Mouse (Mus musculus) neural tube, embryonic 14.5 days (tissue): ENCODE measurements at regions not wholly inside any gene's neighbourhood (a gene's known extent, or its start where the extent isn't known, plus 50 kb on each side); places are given as distances from the start of the nearest gene placed in this dataset.
A peak's percentile ranks its signal among the peaks of the same experiment; 100 is the strongest.

ENCODE experiments used
- ATAC-seq: fragments of 200-750 bp; cut with Nextera tagmentation; 2 replicates; pipeline ENCODE4 v1.8.0; 2017; ENCODE audit warnings: low read depth, mild to moderate bottlenecking, moderate TSS enrichment, moderate library complexity
- H3K27ac ChIP-seq: fragments of 300-500 bp; sonication (generic); 2 replicates; pipeline ENCODE4 v1.5.1; 2014; ENCODE audit warnings: low read depth, mild to moderate bottlenecking, control low read depth, low read length, moderate library complexity, mixed read lengths
- H3K27me3 ChIP-seq: fragments of 300-500 bp; sonication (generic); 2 replicates; pipeline ENCODE4 v1.6.1; 2014; ENCODE audit warnings: low read length; ENCODE audit not compliant: control insufficient read depth, insufficient read depth
- H3K36me3 ChIP-seq: fragments of 300-500 bp; sonication (generic); 2 replicates; pipeline ENCODE4 v1.6.1; 2014; ENCODE audit warnings: low read length, mixed read lengths; ENCODE audit not compliant: control insufficient read depth, insufficient read depth
- H3K4me1 ChIP-seq: fragments of 300-500 bp; sonication (generic); 2 replicates; pipeline ENCODE4 v1.6.1; 2014; ENCODE audit warnings: low read length; ENCODE audit not compliant: control insufficient read depth, insufficient read depth
- H3K4me2 ChIP-seq: fragments of 300-500 bp; sonication (generic); 2 replicates; pipeline ENCODE4 v1.6.1; 2014; ENCODE audit warnings: mild to moderate bottlenecking, low read depth, low read length, control low read depth
- H3K4me3 ChIP-seq: fragments of 300-500 bp; sonication (generic); 2 replicates; pipeline ENCODE4 v1.5.1; 2014; ENCODE audit warnings: low read depth, low read length, control low read depth, mixed read lengths
- H3K9ac ChIP-seq: fragments of 300-500 bp; sonication (generic); replicated peaks from 2 replicates; pipeline ENCODE4 v1.6.1; 2014; ENCODE audit warnings: low read depth, mild to moderate bottlenecking, control low read depth, low read length, mixed read lengths
- H3K9me3 ChIP-seq: fragments of 300-500 bp; sonication (generic); 2 replicates; pipeline ENCODE4 v1.6.1; 2016; ENCODE audit warnings: low read length; ENCODE audit not compliant: control insufficient read depth
- WGBS: fragments of 180-500 bp; shearing (Covaris S2); extraction: QIAGEN DNeasy Blood & Tissue Kit; methylation state at CpG from one replicate; pipeline ENCODE4 v1.1.7; 2014; 5-methylcytosine and 5-hydroxymethylcytosine counted together

GRCm38 (mm10) chr17:87202958-87203720, 62.6 kb downstream of the Mcfd2 start:
- no peak overlapping the region for H3K9ac ChIP-seq
- H3K36me3 ChIP-seq, result no peaks in the 10 kb centered on the region
- no peak overlapping the region for H3K4me3 ChIP-seq
- H3K4me2 ChIP-seq, result no peak overlapping the region
- peaks cover 4% of the 10 kb centered on the region; the same call in 1 of the 2 replicates for H3K4me1 ChIP-seq
- H3K9me3 ChIP-seq, result no peaks in the 10 kb centered on the region
- ATAC-seq, result no peak
- H3K27me3 ChIP-seq, result no peaks in the 10 kb centered on the region
- WGBS, result 35% methylated on average over 5 of the region's 5 CpGs
- H3K27ac ChIP-seq, result no peak overlapping the region

DNA sequence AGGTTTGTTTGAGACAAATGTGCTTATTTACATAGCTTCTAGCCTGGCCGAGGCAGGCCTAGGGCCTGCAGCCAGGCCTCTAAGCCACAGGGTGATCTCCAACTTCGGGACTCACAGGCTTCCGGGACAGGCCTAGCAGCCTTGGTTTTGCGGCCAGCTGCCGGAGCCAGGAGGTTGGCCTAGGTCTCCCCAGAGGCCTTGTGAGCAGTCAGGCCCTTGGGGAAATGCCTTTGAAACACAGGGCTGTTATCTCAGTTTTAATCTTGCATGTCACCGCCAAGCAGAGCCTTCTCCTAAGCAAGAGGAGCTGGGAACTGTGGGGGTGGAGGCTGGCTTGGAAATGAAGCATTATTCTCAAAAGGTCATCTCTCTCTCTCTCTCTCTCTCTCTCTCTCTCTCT, 63.2 kb downstream of the Mcfd2 start:
- H3K36me3 ChIP-seq, result no peaks in the 10 kb centered on the region
- H3K27ac ChIP-seq, result no peak overlapping the region
- no peak for ATAC-seq
- H3K27me3 ChIP-seq, result no peaks in the 10 kb centered on the region
- WGBS, result 31% methylated on average over 6 of the region's 6 CpGs
- H3K9me3 ChIP-seq, result no peaks in the 10 kb centered on the region
- H3K9ac ChIP-seq, result no peak overlapping the region
- H3K4me3 ChIP-seq, result no peak overlapping the region
- H3K4me2 ChIP-seq, result no peak overlapping the region
- peaks cover 4% of the 10 kb centered on the region; the same call in 1 of the 2 replicates for H3K4me1 ChIP-seq

DNA sequence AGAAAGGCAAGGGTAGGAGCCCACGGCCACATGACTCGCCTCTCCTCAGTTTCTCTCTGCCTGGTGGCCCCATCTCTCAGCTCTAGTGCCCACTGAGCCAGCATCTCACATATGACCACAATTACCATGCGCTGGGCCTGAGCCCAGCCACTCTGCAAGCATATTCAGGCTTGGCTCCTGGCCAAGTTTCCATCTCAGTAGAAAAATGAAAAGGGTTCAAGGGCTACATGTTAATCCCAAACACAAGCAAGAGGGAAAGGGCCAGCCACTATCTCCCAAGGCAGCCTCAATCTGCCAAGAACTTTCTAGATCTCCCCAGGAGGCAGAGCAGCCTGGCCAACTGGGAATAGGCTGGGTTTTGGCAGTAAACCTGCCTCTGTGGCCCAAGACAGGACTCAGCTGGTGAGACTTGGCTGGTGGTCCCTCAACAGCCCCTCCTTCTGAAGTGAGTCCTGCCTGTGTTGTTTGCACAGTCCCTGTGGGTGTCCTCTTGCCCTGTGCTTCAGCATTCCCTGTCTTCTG, 65.0 kb downstream of the Mcfd2 start:
- Histone ChIP-seq H3K4me3 (no peak overlapping the region), H3K27ac (no peak overlapping the region; the same call in 1 of the 2 replicates), H3K4me1 (peaks cover 4% of the 10 kb centered on the region; the same call in 1 of the 2 replicates), H3K36me3 (no peaks in the 10 kb centered on the region), H3K9ac (no peak overlapping the region), H3K9me3 (no peaks in the 10 kb centered on the region), H3K27me3 (no peaks in the 10 kb centered on the region), H3K4me2 (no peak overlapping the region)
- WGBS, result 80% methylated on average over 3 of the region's 3 CpGs
- ATAC-seq, result peak; percentile 41; the same call in 1 of the 2 replicates

DNA sequence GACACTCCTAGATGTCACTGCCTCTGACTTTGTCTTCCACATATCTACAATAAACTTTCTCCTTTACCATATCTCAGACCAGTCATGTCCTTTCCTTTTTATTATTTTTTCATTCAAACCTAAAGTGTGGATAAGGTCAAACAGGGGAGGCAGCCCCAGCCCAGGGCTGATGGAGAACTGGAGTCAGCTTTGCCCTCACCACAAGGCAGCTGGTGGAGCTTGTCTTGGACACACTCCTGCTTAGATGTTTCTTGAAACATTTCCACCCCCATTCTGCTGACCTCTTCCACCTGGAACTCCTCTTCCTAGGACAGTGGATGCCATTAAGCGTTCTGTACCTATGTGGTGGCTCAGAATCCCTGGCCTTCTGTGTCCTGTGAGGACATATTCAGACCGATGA, 65.6 kb downstream of the Mcfd2 start:
- H3K4me2 ChIP-seq, result no peak overlapping the region
- 96% methylated on average over 2 of the region's 2 CpGs for WGBS
- no peak overlapping the region for H3K27ac ChIP-seq

DNA sequence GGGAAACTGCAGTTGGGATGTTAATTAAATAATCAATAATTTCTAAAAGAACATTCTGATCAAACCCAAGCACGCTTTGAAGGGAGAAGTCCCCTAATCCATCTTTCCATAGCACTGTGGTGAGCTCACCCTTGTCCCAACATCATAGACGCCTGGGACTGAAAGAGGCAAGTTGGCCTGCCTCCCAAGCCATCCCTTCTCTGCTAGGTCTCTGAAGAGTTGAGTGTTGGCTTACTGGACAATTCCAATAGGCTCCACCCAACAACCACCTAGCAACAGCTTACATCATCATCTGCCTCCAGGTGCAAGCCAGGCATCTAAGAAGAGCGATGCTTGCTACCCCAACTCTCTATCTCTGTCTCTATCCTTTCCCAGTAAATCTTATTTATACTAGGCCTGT, 66.6 kb downstream of the Mcfd2 start:
- Histone ChIP-seq H3K9me3 (no peaks in the 10 kb centered on the region), H3K4me3 (no peak overlapping the region), H3K4me2 (no peak overlapping the region), H3K9ac (no peak overlapping the region), H3K36me3 (no peaks in the 10 kb centered on the region), H3K4me1 (peaks cover 4% of the 10 kb centered on the region; the same call in 1 of the 2 replicates), H3K27me3 (no peaks in the 10 kb centered on the region), H3K27ac (no peak overlapping the region)
- WGBS, result 86% methylated on average over 3 of the region's 3 CpGs
- no peak for ATAC-seq

More for the DNA sequence above, 65.6 kb downstream of the Mcfd2 start:
- Histone ChIP-seq H3K9me3 (no peaks in the 10 kb centered on the region), H3K9ac (no peak overlapping the region), H3K4me3 (no peak overlapping the region), H3K36me3 (no peaks in the 10 kb centered on the region), H3K27me3 (no peaks in the 10 kb centered on the region), H3K4me1 (peaks cover 4% of the 10 kb centered on the region; the same call in 1 of the 2 replicates)
- ATAC-seq, result no peak

DNA sequence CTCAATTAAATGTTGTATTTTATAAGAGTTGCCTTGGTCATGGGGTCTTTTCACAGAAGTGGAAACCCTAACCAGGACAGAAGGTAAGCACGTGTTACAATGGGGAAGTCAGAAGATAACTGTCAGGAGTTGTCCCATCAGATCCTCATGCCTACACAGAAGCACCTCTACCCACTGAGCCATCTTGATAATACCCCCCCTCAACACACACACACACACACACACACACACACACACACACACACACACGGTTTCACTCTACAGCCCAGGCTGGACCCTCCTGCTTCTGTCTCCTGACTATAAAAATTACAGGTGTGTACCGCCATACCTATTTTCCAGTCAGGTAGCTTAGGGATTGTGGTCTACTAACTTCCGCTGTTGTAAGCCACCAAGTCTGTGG, 68.3 kb downstream of the Mcfd2 start:
- H3K4me3 ChIP-seq, result no peak overlapping the region
- ATAC-seq, result no peak
- H3K4me2 ChIP-seq, result no peak overlapping the region
- no peaks in the 10 kb centered on the region for H3K9me3 ChIP-seq
- peaks cover 4% of the 10 kb centered on the region; the same call in 1 of the 2 replicates for H3K4me1 ChIP-seq
- H3K9ac ChIP-seq, result no peak overlapping the region
- no peaks in the 10 kb centered on the region for H3K27me3 ChIP-seq
- H3K36me3 ChIP-seq, result no peaks in the 10 kb centered on the region
- no peak overlapping the region for H3K27ac ChIP-seq
- 99% methylated on average over 4 of the region's 4 CpGs for WGBS

GRCm38 (mm10) chr17:87194639-87195038, 71.1 kb downstream of the Mcfd2 start:
- ATAC-seq, result no peak
- Histone ChIP-seq H3K27ac (no peak overlapping the region), H3K4me3 (no peak overlapping the region), H3K9me3 (no peaks in the 10 kb centered on the region), H3K4me1 (no peaks in the 10 kb centered on the region), H3K4me2 (no peak overlapping the region), H3K9ac (no peak overlapping the region), H3K27me3 (no peaks in the 10 kb centered on the region), H3K36me3 (no peaks in the 10 kb centered on the region)
- WGBS, result 69% methylated on average over 11 of the region's 11 CpGs

DNA sequence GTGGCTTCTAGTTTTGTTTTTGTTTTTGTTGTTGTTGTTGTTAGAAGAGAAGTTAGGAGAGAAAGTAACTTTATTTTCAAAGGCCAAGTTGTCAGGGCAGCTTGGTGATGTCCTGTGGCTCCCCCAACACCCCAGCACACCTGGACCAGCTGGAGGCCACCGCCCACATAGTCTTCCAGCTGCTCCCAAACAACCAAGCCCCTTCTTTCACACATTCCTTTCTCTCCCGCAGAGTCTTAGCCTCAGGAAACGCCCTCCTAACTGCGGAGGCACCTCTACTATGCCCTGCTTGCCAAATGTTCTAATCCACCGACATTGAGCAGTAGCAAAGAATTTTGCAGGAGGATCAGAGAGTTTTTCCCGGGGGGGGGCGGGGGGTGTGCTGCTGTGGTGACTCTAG, 72.3 kb downstream of the Mcfd2 start:
- no peaks in the 10 kb centered on the region for H3K4me1 ChIP-seq
- ATAC-seq, result no peak
- H3K27ac ChIP-seq, result no peak overlapping the region
- H3K27me3 ChIP-seq, result no peaks in the 10 kb centered on the region
- H3K4me3 ChIP-seq, result no peak overlapping the region
- no peaks in the 10 kb centered on the region for H3K9me3 ChIP-seq
- H3K4me2 ChIP-seq, result no peak overlapping the region
- no peaks in the 10 kb centered on the region for H3K36me3 ChIP-seq
- no peak overlapping the region for H3K9ac ChIP-seq
- WGBS, result 15% methylated on average over 7 of the region's 7 CpGs

DNA sequence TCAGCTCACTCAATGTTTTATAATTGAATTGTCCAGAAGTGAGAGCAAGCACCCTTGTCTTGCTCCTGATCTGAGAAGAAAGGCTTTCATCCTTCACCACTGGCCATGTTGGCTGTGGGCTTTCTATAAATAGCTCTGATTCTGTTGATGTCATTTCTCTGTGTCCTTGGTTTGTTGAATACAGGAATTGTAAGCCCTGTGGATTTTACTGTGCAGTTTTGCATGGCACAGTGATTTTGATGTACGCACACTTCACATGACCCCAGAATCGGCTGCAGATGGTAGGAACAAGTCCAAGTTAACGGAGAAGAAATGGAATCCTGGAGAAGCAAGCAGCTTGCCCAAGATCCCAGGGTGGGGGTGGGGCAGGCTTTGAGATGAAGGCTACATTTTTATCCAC, 76.1 kb downstream of the Mcfd2 start:
- Histone ChIP-seq H3K9ac (no peak overlapping the region), H3K27me3 (no peaks in the 10 kb centered on the region), H3K4me2 (no peak overlapping the region), H3K4me1 (no peaks in the 10 kb centered on the region), H3K4me3 (no peak overlapping the region), H3K27ac (no peak overlapping the region), H3K36me3 (no peaks in the 10 kb centered on the region), H3K9me3 (no peaks in the 10 kb centered on the region)
- no peak for ATAC-seq
- WGBS, result 64% methylated on average over 3 of the region's 3 CpGs
